Mouse (Mus musculus): ENCODE measurements at regions not wholly inside any gene's neighbourhood (a gene's known extent, or its start where the extent isn't known, plus 50 kb on each side); places are given as distances from the start of the nearest gene placed in this dataset.

DNA sequence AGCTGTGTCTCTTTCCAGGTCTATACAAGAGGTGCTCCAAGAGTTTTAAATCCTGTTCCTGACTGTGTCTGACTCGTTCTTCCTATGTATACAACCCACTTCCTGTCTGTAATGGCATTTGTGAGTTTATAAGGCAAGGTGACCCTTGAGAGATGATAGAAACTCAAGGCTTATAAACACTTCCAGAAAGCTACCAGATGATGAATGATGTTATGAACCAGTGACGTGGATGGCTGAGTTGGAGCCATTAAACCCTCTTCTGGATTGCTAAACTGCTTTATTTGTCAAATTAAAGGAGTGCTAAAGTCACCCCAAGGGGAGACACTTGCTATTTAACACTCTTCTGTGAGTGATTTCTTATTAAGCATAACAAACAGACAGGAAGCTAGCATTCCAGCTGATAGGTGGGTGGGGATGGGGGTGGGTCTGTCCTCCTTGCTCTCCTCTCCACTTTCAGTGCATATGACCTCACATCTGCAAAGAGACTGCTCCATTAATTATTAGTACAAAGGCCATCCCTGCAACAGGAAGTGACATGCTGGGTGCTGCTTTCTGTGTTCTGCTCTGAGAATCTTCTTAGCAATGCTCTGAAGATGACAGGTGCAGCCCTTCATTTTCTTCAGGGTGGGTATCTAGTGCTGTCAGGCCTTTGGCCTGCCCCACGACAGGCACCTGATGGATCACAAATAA, 58.2 kb upstream of the Kl start:
- H3K4me1 ChIP-seq (ENCODE audit: control insufficient read depth in 1 of 2, insufficient read depth in 2 of 2, low read length in 2 of 2), result no peaks in the 10 kb centered on the region
- no peak overlapping the region for H3K4me3 ChIP-seq (ENCODE audit: control insufficient read depth in 1 of 2, insufficient read depth in 1 of 2, low read depth in 2 of 2, low read length in 2 of 2)
- H3K27me3 ChIP-seq (ENCODE audit: control insufficient read depth in 1 of 2, insufficient read depth in 2 of 2, low read length in 2 of 2), result no peaks in the 10 kb centered on the region
- no peak for DNase-seq (ENCODE audit: low read depth, low spot score)
- H3K27ac ChIP-seq (ENCODE audit: control insufficient read depth, low read depth, low read length), result no peak overlapping the region
- TF ChIP-seq MAX (IDR thresholded peaks at IDR 0.05; ENCODE audit: low read length) (no peak), RAD21 (IDR thresholded peaks at IDR 0.05; ENCODE audit: low read depth, low read length) (no peak), BHLHE40 (IDR thresholded peaks at IDR 0.05; ENCODE audit: borderline replicate concordance, low read depth, low read length) (no peak), POLR2AphosphoS5 (IDR thresholded peaks at IDR 0.05; ENCODE audit: borderline replicate concordance, low read depth, low read length) (no peak), ETS1 (IDR thresholded peaks at IDR 0.05; ENCODE audit: low read depth, low read length) (no peak), ZNF384 (IDR thresholded peaks at IDR 0.05; ENCODE audit: low read depth, low read length) (no peak), RCOR1 (IDR thresholded peaks at IDR 0.05; ENCODE audit: low read depth, low read length) (no peak), CHD2 (IDR thresholded peaks at IDR 0.05; ENCODE audit: low read length) (no peak), SMC3 (IDR thresholded peaks at IDR 0.05; ENCODE audit: low read depth, low read length) (no peak), TBP (IDR thresholded peaks at IDR 0.05; ENCODE audit: low read depth, low read length) (no peak)
- H3K79me2 ChIP-seq (ENCODE audit: control insufficient read depth, insufficient read depth, low read length, poor library complexity), result no peaks in the 10 kb centered on the region
- H3K9me3 ChIP-seq (replicated peaks; ENCODE audit: insufficient read depth, low read length), result no peaks in the 10 kb centered on the region
- H3K9ac ChIP-seq (ENCODE audit: control insufficient read depth, low read depth, low read length, poor library complexity, severe bottlenecking), result no peak overlapping the region
- H3K36me3 ChIP-seq (ENCODE audit: control insufficient read depth in 1 of 2, insufficient read depth in 2 of 2, low read length in 2 of 2), result no peaks in the 10 kb centered on the region

DNA sequence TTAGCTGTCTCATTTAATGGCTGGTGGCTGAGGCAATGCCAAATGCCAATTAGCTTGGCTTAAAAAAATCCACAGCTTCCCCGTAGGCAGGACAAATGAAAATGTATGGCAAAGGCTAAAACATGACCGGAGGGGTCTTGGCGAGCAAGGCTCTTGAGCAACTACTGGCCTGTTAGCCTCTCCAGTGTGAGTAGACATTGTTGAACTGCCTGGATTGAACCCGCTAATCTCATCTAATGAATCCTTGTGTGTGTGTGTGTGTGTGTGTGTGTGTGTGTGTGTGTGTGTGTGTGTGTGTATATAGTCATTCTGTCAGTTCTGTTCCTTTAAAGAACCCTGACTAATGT, 57.7 kb upstream of the Kl start:
- Histone ChIP-seq H3K4me1 (ENCODE audit: control insufficient read depth in 1 of 2, insufficient read depth in 2 of 2, low read length in 2 of 2) (no peaks in the 10 kb centered on the region), H3K9ac (ENCODE audit: control insufficient read depth, low read depth, low read length, poor library complexity, severe bottlenecking) (no peak overlapping the region), H3K79me2 (ENCODE audit: control insufficient read depth, insufficient read depth, low read length, poor library complexity) (no peaks in the 10 kb centered on the region), H3K4me3 (ENCODE audit: control insufficient read depth in 1 of 2, insufficient read depth in 1 of 2, low read depth in 2 of 2, low read length in 2 of 2) (no peak overlapping the region), H3K36me3 (ENCODE audit: control insufficient read depth in 1 of 2, insufficient read depth in 2 of 2, low read length in 2 of 2) (no peaks in the 10 kb centered on the region), H3K27ac (ENCODE audit: control insufficient read depth, low read depth, low read length) (no peak overlapping the region), H3K27me3 (ENCODE audit: control insufficient read depth in 1 of 2, insufficient read depth in 2 of 2, low read length in 2 of 2) (no peaks in the 10 kb centered on the region), H3K9me3 (replicated peaks; ENCODE audit: insufficient read depth, low read length) (no peaks in the 10 kb centered on the region)
- TF ChIP-seq SMC3 (IDR thresholded peaks at IDR 0.05; ENCODE audit: low read depth, low read length) (no peak), CTCF (IDR thresholded peaks at IDR 0.05 in 2 of 3, conservative IDR thresholded peaks at IDR 0.05 in 1 of 3; ENCODE audit: control insufficient read depth in 1 of 3, insufficient read depth in 1 of 3, low read depth in 2 of 3, low read length in 3 of 3, poor library complexity in 1 of 3, severe bottlenecking in 1 of 3) (no peak), ZC3H11A (IDR thresholded peaks at IDR 0.05; ENCODE audit: low read depth, low read length) (no peak), UBTF (IDR thresholded peaks at IDR 0.05; ENCODE audit: borderline replicate concordance, insufficient read depth, low read depth, low read length) (no peak), TAL1 (IDR thresholded peaks at IDR 0.05; ENCODE audit: low read length) (no peak), ETS1 (IDR thresholded peaks at IDR 0.05; ENCODE audit: low read depth, low read length) (no peak), EP300 (IDR thresholded peaks at IDR 0.05; ENCODE audit: low read depth in 1 of 2, low read length in 2 of 2) (no peak), ELF1 (IDR thresholded peaks at IDR 0.05; ENCODE audit: low read depth, low read length) (no peak), MAFK (IDR thresholded peaks at IDR 0.05; ENCODE audit: borderline replicate concordance, low read depth, low read length) (no peak), POLR2AphosphoS5 (IDR thresholded peaks at IDR 0.05; ENCODE audit: borderline replicate concordance, low read depth, low read length) (no peak), GATA1 (IDR thresholded peaks at IDR 0.05; ENCODE audit: low read depth, low read length) (no peak), MXI1 (IDR thresholded peaks at IDR 0.05; ENCODE audit: low read depth, low read length) (no peak), TBP (IDR thresholded peaks at IDR 0.05; ENCODE audit: low read depth, low read length) (no peak), HCFC1 (IDR thresholded peaks at IDR 0.05; ENCODE audit: low read depth, low read length) (no peak), USF2 (IDR thresholded peaks at IDR 0.05; ENCODE audit: borderline replicate concordance in 1 of 2, insufficient read depth in 1 of 2, low read depth in 1 of 2, low read length in 2 of 2) (no peak), E2F4 (IDR thresholded peaks at IDR 0.05; ENCODE audit: borderline replicate concordance, low read depth, low read length) (no peak), CHD1 (IDR thresholded peaks at IDR 0.05; ENCODE audit: low read depth, low read length) (no peak), KAT2A (conservative IDR thresholded peaks at IDR 0.05; ENCODE audit: low read depth, low read length) (no peak)
- no peak for DNase-seq (ENCODE audit: low read depth, low spot score)

Measured in MEL (cell line).